ENCODE assay signal across 9 mouse cellular contexts in the genomic region with DNA sequence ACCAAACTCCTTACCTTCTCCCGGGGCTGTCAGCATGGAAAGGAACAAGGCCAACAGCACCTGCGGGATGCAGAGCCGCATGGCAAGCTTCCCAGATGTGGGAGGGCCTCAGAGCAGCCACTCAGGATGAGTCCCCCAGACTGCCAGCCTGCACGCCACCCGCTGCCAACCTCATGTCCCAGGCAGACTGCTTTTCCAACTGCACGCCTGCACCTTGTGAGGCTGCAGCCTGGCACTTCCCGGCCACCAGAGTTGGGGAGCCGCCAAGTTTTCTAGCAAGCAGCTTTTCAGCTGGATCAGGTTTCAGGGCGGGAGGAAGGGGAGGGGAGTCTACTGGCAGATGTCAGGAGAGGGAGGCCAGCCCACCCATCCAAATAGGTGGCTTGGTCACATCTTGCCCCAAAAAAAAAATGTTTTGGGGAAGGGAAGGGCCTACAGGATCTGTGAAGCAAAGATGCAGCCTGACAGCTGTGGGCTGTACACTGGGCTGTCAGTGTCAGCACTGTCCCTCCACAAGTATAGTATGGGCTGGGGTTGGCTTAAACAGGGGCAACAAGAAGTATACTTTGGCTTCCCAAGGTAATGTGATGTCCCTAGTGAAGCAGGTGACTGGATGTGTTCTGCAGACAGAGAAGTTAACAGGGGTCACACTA. TPM values are rescaled to one million over a fixed set of nuclear protein-coding genes. Genes with fewer than 3 reads are reported as not detected.
DNase-seq lines count a peak whose midpoint lies in the region; ATAC-seq lines count a peak whose summit lies in the region.
"Had no signal": no experiment of that assay in that cellular context is flagged by ENCODE, and none has a peak within 500 bp of the region (broad histone marks: within the 10 kb centered on the region; RNA-seq: fewer than 3 reads in every experiment).

A gene (minus strand): TSS at position 215 of the 653 bp plus-strand sequence.

- DNase-seq in adrenal gland, adult (ENCODE audit: inconsistent age in 2 of 2, low spot score in 1 of 2) = peak; percentile 69 to 74
- DNase-seq in cerebellum, postnatal 36 days = peak; percentile 63 to 75
- DNase-seq in gastrocnemius, postnatal 10 days = peak; percentile 58
- DNase-seq in kidney, adult 18-20 months = peak; percentile 42
- DNase-seq in left cerebral cortex, postnatal 25 days (ENCODE audit: low spot score in 2 of 2) = peak; percentile 26 to 61
- DNase-seq in c-Kit-positive CD71-positive TER-119-positive erythroid progenitor cells, embryonic 14.5 days (ENCODE audit: low spot score) = no peak

- 8% methylated on average over 9 of the region's 9 CpGs for WGBS in neural tube, embryonic 12.5 days

- H3K9ac ChIP-seq in neural tube, embryonic 12.5 days = no peak within 1 kb of the TSS

- H3K4me3 ChIP-seq in neural tube, embryonic 12.5 days = no peak within 1 kb of the TSS

- H3K4me1 ChIP-seq in neural tube, embryonic 12.5 days = peaks cover 9% of the 10 kb centered on the region

- H3K36me3 ChIP-seq in neural tube, embryonic 12.5 days = no peaks in the 10 kb centered on the region

- intact Hi-C loops in left cerebral cortex, postnatal 25 days (cut with DNase I) = no loop called here

- H3K9me3 ChIP-seq in neural tube, embryonic 12.5 days = no peaks in the 10 kb centered on the region

- H3K27me3 ChIP-seq in neural tube, embryonic 12.5 days (replicated peaks) = no peaks in the 10 kb centered on the region

- no peak for ATAC-seq in neural tube, embryonic 12.5 days (ENCODE audit: low FRiP score, low read depth)
- no peak for ATAC-seq in activated CD4-positive, CD25-positive, alpha-beta regulatory T cell, adult 4 months

- no peak within 1 kb of the TSS for H3K27ac ChIP-seq in neural tube, embryonic 12.5 days

- peak within 1 kb of the TSS; percentile 17 for H3K4me2 ChIP-seq in neural tube, embryonic 12.5 days (replicated peaks)

RNA-seq across cellular contexts. Expression of the gene that starts here (rescaled TPM):
- not detected for total RNA-seq in gastrocnemius, postnatal 10 days (2021)
- 10 to 100 TPM in 1 of 2 experiments, 1 to 10 TPM in 1; 7.4 to 10.1 TPM for total RNA-seq in left cerebral cortex, postnatal 25 days (2021)
- polyA plus RNA-seq in neural tube, embryonic 12.5 days (2016; fragmentation: Nextera tagmentation; extraction: Ambion mirVana) = 1.4 and 2.2 TPM in 2 replicates
- not detected for polyA plus RNA-seq in activated CD4-positive, CD25-positive, alpha-beta regulatory T cell, adult 4 months (2017; shearing (Covaris generic))
- total RNA-seq: neutrophil, adult 5-6 weeks had no signal

Comparison
In these comparisons a context has a peak if more than half of its experiments do, and no peak if none do; other contexts are left out.
1. RNA of the gene that starts here (total RNA-seq): 7.4 to 10.1 TPM in left cerebral cortex, postnatal 25 days; not detected in gastrocnemius, postnatal 10 days; every median in the first group is over 4 times any median in the second.
2. Peak in DNase-seq in gastrocnemius, postnatal 10 days; RNA of the gene not detected or under 1 TPM.